Mouse (Mus musculus) liver, embryonic 16.5 days (tissue): Measurements from ENCODE around the gene Aatk. TPM values are rescaled to one million over a fixed set of nuclear protein-coding genes. Genes with fewer than 3 reads are reported as not detected.

Source experiments
- ATAC-seq: fragments of 200-750 bp; cut with Nextera tagmentation; 2 replicates; pipeline ENCODE4 v1.8.0; 2017; ENCODE audit warnings: low read depth, mild to moderate bottlenecking, moderate number of reproducible peaks, moderate library complexity
- H3K27ac ChIP-seq: fragments of 300-500 bp; sonication (generic); 2 replicates; pipeline ENCODE4 v1.5.1; 2014; ENCODE audit warnings: mild to moderate bottlenecking, low read length
- H3K27me3 ChIP-seq: fragments of 300-500 bp; sonication (generic); 2 replicates; pipeline ENCODE4 v1.6.1; 2014; ENCODE audit warnings: low read depth, low read length, mixed read lengths; ENCODE audit not compliant: control insufficient read depth, insufficient read depth
- H3K36me3 ChIP-seq: fragments of 300-500 bp; sonication (generic); 2 replicates; pipeline ENCODE4 v1.6.1; 2014; ENCODE audit warnings: mild to moderate bottlenecking; ENCODE audit not compliant: control insufficient read depth, insufficient read depth
- H3K4me1 ChIP-seq: fragments of 300-500 bp; sonication (generic); 2 replicates; pipeline ENCODE4 v1.6.1; 2014; ENCODE audit warnings: low read depth, low read length, mixed read lengths; ENCODE audit not compliant: control insufficient read depth
- H3K4me2 ChIP-seq: fragments of 300-500 bp; sonication (generic); 2 replicates; pipeline ENCODE4 v1.6.1; 2014; ENCODE audit warnings: low read depth, low read length, mixed read lengths
- H3K4me3 ChIP-seq: fragments of 300-500 bp; sonication (generic); 2 replicates; pipeline ENCODE4 v1.5.1; 2014; ENCODE audit warnings: low read depth, mild to moderate bottlenecking, low read length
- H3K9ac ChIP-seq: fragments of 300-500 bp; sonication (generic); 2 replicates; pipeline ENCODE4 v1.6.1; 2014; ENCODE audit warnings: low read depth, low read length
- H3K9me3 ChIP-seq: fragments of 300-500 bp; sonication (generic); replicated peaks from 2 replicates; pipeline ENCODE4 v1.6.1; 2016; ENCODE audit warnings: low read length; ENCODE audit not compliant: control insufficient read depth
- WGBS: fragments of 180-500 bp; shearing (Covaris S2); extraction: QIAGEN DNeasy Blood & Tissue Kit; methylation state at CpG from one replicate; pipeline ENCODE4 v1.1.7; 2014; ENCODE audit not compliant: insufficient replicate concordance; 5-methylcytosine and 5-hydroxymethylcytosine counted together
- polyA plus RNA-seq: library from polyadenylated mRNA; unstranded; fragments of >200 nt; fragmentation: Nextera tagmentation; extraction: Ambion mirVana; gene quantifications from 2 replicates; pipeline ENCODE4 v1.2.1, GENCODE M21; 2015

Gene Aatk
- polyA plus RNA-seq, 1 experiment from 2014 or later = 0.67 TPM

DNA sequence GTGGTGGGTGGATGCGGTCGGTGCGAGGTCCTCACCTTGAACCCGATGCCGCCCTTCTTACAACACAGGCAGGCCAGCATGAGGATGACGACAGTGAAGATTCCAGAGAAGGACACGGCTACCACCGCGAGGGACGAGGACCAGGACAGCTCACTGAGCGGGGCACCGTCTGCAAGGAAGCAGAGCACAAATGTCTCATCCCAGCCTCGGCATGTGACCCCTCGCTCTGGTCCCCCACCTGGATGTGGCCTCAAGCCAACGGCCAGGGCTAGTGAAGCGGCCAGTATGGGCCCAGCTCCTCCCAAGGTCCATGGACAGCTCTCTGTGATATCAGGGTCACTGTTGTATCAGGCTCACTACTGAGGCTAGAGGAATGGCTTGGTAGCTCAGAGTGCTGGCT, 25.6 kb downstream of the Aatk start:
- H3K9ac ChIP-seq = no peak overlapping the region
- no peaks in the 10 kb centered on the region for H3K9me3 ChIP-seq
- H3K27me3 ChIP-seq = no peaks in the 10 kb centered on the region
- H3K27ac ChIP-seq = no peak overlapping the region
- no peak for ATAC-seq
- H3K4me3 ChIP-seq = no peak overlapping the region
- no peaks in the 10 kb centered on the region for H3K4me1 ChIP-seq
- H3K4me2 ChIP-seq = no peak overlapping the region
- WGBS = 77% methylated on average over 16 of the region's 16 CpGs
- no peaks in the 10 kb centered on the region for H3K36me3 ChIP-seq

DNA sequence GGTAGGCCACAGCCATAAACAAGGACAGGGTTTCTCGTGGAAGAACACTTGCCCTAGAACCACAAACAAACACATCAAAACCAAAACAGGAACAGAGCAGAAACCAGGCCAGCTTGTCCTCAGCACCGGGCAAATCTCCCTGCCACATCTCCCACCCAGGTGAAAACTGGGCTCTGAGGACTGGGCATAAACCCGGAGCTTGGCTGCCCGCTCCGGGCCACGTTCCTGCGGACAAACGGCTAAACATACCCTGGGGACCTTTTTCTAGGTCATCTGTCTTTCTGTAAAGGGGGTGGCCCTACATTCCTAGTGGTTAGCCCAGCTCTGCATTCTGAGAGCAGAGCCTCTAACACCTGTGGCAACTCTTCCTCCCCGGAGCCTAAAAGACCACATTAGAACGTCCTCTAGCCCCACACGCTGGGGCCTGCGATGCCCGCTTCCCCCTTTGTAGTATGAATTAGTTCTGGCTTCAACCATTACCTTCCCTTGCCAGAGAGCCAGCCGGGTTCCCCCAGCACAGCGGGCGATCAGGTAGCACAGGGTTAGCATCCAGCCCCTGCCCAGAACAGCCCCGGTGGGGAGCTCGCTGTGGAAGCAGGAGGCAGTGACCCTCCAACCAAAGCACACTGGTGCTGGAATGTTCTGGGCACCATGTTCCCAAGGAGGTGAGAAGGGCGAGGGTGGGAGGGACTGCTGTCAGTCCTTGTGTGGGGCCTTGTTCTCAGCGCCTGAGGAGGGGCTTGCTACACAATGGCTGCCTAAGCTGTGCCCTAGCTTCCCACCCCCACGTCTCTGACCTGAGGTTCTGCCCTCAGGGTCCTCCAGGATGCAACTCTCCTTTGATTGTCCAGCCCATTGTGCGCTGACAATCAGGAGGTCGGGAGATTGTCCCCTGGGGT, 27.2 kb downstream of the Aatk start:
- no peaks in the 10 kb centered on the region for H3K27me3 ChIP-seq
- H3K9me3 ChIP-seq = no peaks in the 10 kb centered on the region
- H3K36me3 ChIP-seq = no peaks in the 10 kb centered on the region
- H3K4me1 ChIP-seq = no peaks in the 10 kb centered on the region; the same call in 1 of the 2 replicates
- H3K4me2 ChIP-seq = no peak overlapping the region
- H3K9ac ChIP-seq = no peak overlapping the region
- H3K4me3 ChIP-seq = no peak overlapping the region
- no peak for ATAC-seq
- no peak overlapping the region for H3K27ac ChIP-seq
- WGBS = 68% methylated on average over 23 of the region's 23 CpGs

DNA sequence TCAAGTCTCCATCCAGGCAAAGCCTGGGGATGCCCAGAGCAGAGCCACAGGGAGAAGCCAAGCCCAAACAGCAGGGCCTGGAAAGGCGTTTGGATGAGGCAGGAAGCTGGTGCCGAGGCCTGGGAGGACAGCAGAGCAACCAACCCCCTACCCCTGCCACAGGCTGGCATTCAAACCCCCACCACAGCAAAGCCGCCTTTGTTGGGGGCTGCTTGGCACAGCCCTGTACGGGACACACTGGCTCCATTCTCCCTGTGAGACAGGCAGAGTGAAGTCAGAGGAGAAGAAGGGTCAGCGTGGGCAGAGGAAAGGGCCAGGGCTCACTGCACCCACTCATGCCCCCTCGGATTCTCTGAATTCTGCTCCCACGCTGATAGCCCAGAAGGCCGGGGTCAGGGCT, 30.0 kb downstream of the Aatk start:
- Histone ChIP-seq H3K27me3 (no peaks in the 10 kb centered on the region), H3K4me1 (peaks cover 4% of the 10 kb centered on the region), H3K27ac (no peak overlapping the region), H3K9me3 (no peaks in the 10 kb centered on the region), H3K9ac (no peak overlapping the region), H3K4me3 (no peak overlapping the region), H3K36me3 (no peaks in the 10 kb centered on the region), H3K4me2 (no peak overlapping the region)
- ATAC-seq = no peak
- 63% methylated on average over 8 of the region's 8 CpGs for WGBS

DNA sequence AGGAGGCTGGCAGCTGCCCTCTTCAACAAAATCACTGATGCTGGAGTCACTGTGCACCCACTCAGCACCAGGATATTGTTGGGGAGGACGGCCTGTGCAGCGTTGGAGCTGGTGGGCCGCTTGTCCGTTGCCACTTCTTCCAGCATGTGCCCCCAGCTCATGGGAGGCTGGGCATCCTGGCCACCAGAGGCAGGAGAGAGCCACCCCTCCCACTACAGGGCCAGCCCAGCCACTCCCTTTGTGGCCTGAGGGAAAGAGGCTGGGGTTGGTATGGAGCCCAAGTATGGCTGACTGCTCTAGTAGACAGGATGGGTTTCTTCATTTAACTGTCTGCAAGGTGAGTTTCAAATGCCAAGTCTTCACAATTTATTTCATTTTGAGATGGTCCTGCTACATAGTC, 32.2 kb downstream of the Aatk start:
- H3K9ac ChIP-seq = no peak overlapping the region
- H3K27me3 ChIP-seq = no peaks in the 10 kb centered on the region; the same call in 1 of the 2 replicates
- no peaks in the 10 kb centered on the region for H3K9me3 ChIP-seq
- no peak for ATAC-seq
- WGBS = 72% methylated on average over 4 of the region's 4 CpGs
- peaks cover 4% of the 10 kb centered on the region for H3K4me1 ChIP-seq
- H3K4me3 ChIP-seq = no peak overlapping the region
- no peak overlapping the region for H3K4me2 ChIP-seq
- H3K36me3 ChIP-seq = no peaks in the 10 kb centered on the region
- no peak overlapping the region for H3K27ac ChIP-seq

DNA sequence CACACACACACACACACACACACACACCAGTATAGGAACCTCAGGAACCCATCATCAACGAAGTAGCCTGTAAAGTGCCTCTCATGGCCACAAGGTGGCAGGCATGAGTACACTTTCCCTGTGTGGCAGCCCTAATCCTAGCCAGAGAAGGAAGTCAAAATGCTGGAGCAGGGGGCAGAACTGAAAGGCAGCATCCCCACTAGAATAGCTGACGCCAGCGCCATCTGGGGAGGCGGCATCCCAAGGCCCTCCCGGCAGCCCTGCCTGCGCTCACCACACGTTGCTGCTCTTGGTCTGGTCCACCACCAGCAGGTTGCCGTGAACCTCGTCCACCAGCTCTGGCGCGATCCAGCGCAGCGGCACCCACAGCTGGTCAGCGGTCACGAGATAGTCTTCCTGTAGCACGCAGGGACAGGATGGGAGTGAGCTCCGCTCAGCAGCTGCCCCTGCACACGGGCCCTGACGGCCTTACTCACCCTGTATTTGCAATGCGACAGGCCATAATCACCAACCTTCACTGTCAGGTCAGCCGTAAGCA, 33.7 kb downstream of the Aatk start:
- ATAC-seq = peak; percentile 61
- Histone ChIP-seq H3K9ac (0 out of 2 replicates have a peak overlapping the region, but pooled peaks have one; percentile 4), H3K4me3 (peak overlapping the region; percentile 18; the same call in 1 of the 2 replicates), H3K9me3 (no peaks in the 10 kb centered on the region), H3K36me3 (no peaks in the 10 kb centered on the region), H3K4me2 (peak overlapping the region; percentile 38), H3K27ac (no peak overlapping the region), H3K27me3 (no peaks in the 10 kb centered on the region; the same call in 1 of the 2 replicates), H3K4me1 (peaks cover 4% of the 10 kb centered on the region)
- WGBS = 14% methylated on average over 21 of the region's 21 CpGs

DNA sequence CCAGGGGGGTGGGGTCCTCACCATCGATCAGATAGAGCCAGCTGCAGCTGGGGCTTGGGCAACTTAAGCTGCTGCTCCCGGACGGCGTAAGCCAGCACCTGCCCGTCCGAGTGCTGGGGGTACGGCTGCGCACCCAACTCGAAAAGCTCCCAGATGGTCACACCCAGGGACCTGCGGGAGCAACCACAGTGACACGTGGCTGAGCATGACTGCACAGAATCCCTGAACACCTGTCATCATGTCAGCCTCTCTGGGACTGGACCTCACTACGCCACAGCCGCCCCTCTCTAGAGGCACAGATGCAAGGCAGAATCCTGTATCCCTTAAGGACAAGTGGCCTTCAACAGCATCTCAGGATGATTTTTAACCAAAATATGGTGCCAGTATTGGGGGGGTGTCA, 34.3 kb downstream of the Aatk start:
- no peak overlapping the region for H3K9ac ChIP-seq
- H3K27ac ChIP-seq = no peak overlapping the region
- no peak overlapping the region for H3K4me3 ChIP-seq
- 76% methylated on average over 13 of the region's 13 CpGs for WGBS
- H3K4me2 ChIP-seq = no peak overlapping the region
- H3K27me3 ChIP-seq = no peaks in the 10 kb centered on the region; the same call in 1 of the 2 replicates
- peaks cover 4% of the 10 kb centered on the region for H3K4me1 ChIP-seq
- no peaks in the 10 kb centered on the region for H3K36me3 ChIP-seq
- no peak for ATAC-seq
- no peaks in the 10 kb centered on the region for H3K9me3 ChIP-seq

DNA sequence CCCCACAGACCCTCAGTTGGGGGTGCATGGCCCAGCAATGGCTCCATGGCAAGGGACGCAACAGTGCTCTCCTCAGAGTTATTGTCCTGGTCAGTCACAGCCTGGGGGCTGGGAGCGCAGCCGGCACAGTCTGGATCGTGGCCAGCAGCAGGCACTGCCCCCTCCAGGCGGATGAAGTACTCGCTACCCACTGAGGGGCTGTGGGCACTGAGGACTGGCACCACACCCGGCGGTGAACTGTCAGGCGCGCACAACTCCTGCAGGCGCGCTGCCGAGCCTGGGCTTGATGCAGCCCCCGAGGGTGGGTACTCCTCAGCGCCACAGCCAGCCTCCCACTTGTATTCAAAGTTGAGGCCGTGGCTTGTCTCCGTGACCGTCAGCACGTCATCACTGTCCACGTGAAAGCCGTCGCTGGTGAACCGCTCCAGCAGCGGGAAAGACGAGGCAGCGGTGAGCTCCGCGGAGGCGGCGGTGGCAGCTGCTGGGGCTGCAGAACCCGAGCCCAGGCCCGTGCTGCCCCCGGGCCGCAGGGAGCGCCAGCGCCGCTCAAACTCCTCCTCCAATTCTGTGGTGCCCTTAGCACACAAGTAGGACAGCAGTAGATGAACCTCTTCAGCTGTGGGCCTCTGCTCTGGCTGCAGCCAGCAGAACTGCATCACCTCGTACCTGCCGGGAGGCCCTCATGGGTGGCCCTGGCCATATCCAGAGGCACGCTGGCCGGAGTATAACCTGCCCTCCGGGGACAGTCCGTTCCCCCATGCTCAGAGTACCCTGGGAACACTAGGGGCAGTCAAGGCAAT, 35.0 kb downstream of the Aatk start:
- no peak for ATAC-seq
- no peak overlapping the region for H3K4me3 ChIP-seq
- no peaks in the 10 kb centered on the region for H3K9me3 ChIP-seq
- H3K9ac ChIP-seq = no peak overlapping the region
- H3K4me2 ChIP-seq = no peak overlapping the region
- peaks cover 4% of the 10 kb centered on the region for H3K4me1 ChIP-seq
- H3K27me3 ChIP-seq = no peaks in the 10 kb centered on the region; the same call in 1 of the 2 replicates
- H3K27ac ChIP-seq = no peak overlapping the region
- 51% methylated on average over 43 of the region's 43 CpGs for WGBS
- H3K36me3 ChIP-seq = no peaks in the 10 kb centered on the region

DNA sequence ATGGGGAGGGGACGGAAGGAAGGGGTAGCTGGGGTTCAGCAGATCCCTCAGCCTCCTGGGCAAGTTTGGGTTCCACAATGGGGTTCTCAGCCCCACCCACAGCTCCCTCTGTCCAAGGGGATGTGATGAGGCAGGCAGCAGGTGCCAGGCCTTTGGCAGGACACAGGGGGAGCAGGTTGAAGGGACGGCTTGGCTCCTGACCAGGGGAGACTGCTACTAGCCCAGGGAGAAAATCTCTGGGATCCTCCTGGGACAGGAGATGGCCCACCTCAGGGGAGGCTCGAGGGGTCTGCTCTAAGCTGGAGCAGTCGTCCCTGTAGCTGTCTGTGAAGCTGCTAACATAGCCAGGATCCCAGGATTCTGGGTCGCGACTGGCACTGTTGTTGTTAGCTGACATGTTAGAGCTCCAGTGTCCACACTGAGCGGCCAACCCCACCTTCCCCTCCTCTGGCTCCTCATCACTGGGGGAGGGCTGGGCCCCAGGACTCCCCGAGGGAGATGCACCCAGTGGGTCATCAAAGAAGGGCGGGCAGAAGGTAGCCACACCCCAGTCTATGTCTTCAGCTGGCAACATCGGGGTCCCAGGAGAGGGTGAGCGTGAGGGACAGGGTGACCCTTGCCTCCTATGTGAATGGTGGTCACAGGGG, 35.7 kb downstream of the Aatk start:
- no peaks in the 10 kb centered on the region for H3K9me3 ChIP-seq
- H3K27ac ChIP-seq = no peak overlapping the region
- no peaks in the 10 kb centered on the region; the same call in 1 of the 2 replicates for H3K27me3 ChIP-seq
- no peak overlapping the region for H3K9ac ChIP-seq
- no peak for ATAC-seq
- no peak overlapping the region for H3K4me3 ChIP-seq
- WGBS = 62% methylated on average over 11 of the region's 11 CpGs
- peaks cover 4% of the 10 kb centered on the region for H3K4me1 ChIP-seq
- H3K4me2 ChIP-seq = no peak overlapping the region
- no peaks in the 10 kb centered on the region for H3K36me3 ChIP-seq
